Mouse (Mus musculus) intestine, postnatal 0 days (tissue): ENCODE measurements at regions not wholly inside any gene's neighbourhood (a gene's known extent, or its start where the extent isn't known, plus 50 kb on each side); places are given as distances from the start of the nearest gene placed in this dataset.
A peak's percentile ranks its signal among the peaks of the same experiment; 100 is the strongest.

Experiments
- ATAC-seq: fragments of 200-750 bp; cut with Nextera tagmentation; 2 replicates; pipeline ENCODE4 v1.8.0; 2017; ENCODE audit warnings: mild to moderate bottlenecking, moderate TSS enrichment, moderate library complexity
- H3K27ac ChIP-seq: fragments of 300-500 bp; sonication (generic); 2 replicates; pipeline ENCODE4 v1.5.1; 2014; ENCODE audit warnings: mild to moderate bottlenecking, low read depth, low read length, moderate library complexity
- H3K27me3 ChIP-seq: fragments of 300-500 bp; sonication (generic); replicated peaks from 2 replicates; pipeline ENCODE4 v1.6.1; 2014; ENCODE audit warnings: low read length, mixed read lengths; ENCODE audit not compliant: control insufficient read depth, insufficient read depth
- H3K36me3 ChIP-seq: fragments of 300-500 bp; sonication (generic); 2 replicates; pipeline ENCODE4 v1.6.1; 2014; ENCODE audit warnings: mild to moderate bottlenecking, moderate library complexity; ENCODE audit not compliant: control insufficient read depth, insufficient read depth
- H3K4me1 ChIP-seq: fragments of 300-500 bp; sonication (generic); replicated peaks from 2 replicates; pipeline ENCODE4 v1.6.1; 2014; ENCODE audit warnings: antibody characterized with exemption, low read length, mixed read lengths; ENCODE audit not compliant: control insufficient read depth, insufficient read depth
- H3K4me2 ChIP-seq: fragments of 300-500 bp; sonication (generic); replicated peaks from 2 replicates; pipeline ENCODE4 v1.6.1; 2014; ENCODE audit warnings: low read depth, mild to moderate bottlenecking, moderate library complexity
- H3K4me3 ChIP-seq: fragments of 300-500 bp; sonication (generic); 2 replicates; pipeline ENCODE4 v1.5.1; 2014; ENCODE audit warnings: low read depth, low read length
- H3K9ac ChIP-seq: fragments of 300-500 bp; sonication (generic); 2 replicates; pipeline ENCODE4 v1.6.1; 2014; ENCODE audit warnings: mild to moderate bottlenecking, low read depth, low read length
- H3K9me3 ChIP-seq: fragments of 300-500 bp; sonication (generic); 2 replicates; pipeline ENCODE4 v1.6.1; 2016; ENCODE audit warnings: mixed run types; ENCODE audit not compliant: control insufficient read depth
- CTCF ChIP-seq: sonication (generic); IDR thresholded peaks from 2 replicates; pipeline ENCODE4 v1.5.1; 2016; ENCODE audit warnings: low read depth, mild to moderate bottlenecking, control low read depth, antibody characterized with exemption, moderate library complexity
- whole genome bisulfite sequencing: fragments of 180-500 bp; shearing (Covaris S2); extraction: QIAGEN DNeasy Blood & Tissue Kit; methylation state at CpG from one replicate; pipeline ENCODE4 v1.1.7; 2014; 5-methylcytosine and 5-hydroxymethylcytosine counted together

GRCm38 (mm10) chr2:178575403-178575802 is 145.1 kb downstream of the Cdh26 start:
- no peak overlapping the region for H3K4me3 ChIP-seq
- H3K36me3 ChIP-seq: no peaks in the 10 kb centered on the region
- ATAC-seq: no peak
- H3K4me1 ChIP-seq: no peaks in the 10 kb centered on the region
- no peak overlapping the region for H3K9ac ChIP-seq
- no peak overlapping the region for H3K27ac ChIP-seq
- H3K27me3 ChIP-seq: no peaks in the 10 kb centered on the region
- no peak for TF ChIP-seq CTCF
- WGBS: 44% methylated on average over 6 of the region's 6 CpGs
- H3K4me2 ChIP-seq: no peak overlapping the region
- H3K9me3 ChIP-seq: no peaks in the 10 kb centered on the region

GRCm38 (mm10) chr2:178576067-178576466 is 145.7 kb downstream of the Cdh26 start:
- TF ChIP-seq CTCF: no peak
- 59% methylated on average over 7 of the region's 7 CpGs for WGBS
- no peak for ATAC-seq

DNA sequence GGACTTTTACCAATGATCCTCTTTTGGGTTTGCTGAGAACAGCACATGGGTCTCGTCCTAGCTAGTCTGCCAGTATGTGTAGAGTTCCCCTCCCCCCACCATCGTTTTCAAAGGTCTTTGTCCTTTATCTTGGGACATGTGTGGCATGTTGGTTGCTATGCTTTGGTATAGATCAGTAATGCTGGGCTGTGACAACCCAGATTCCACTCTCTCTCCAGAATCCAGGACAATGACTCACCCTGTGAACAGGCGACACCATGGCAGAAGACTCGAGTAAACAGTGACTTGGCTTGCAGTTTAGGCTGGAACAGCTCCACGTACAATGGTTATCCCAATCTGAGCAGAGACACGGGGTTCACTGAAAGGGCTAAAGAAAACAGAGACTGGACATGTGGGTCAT is 149.2 kb downstream of the Cdh26 start:
- H3K27ac ChIP-seq: no peak overlapping the region
- no peak overlapping the region for H3K4me2 ChIP-seq
- no peaks in the 10 kb centered on the region for H3K9me3 ChIP-seq
- H3K27me3 ChIP-seq: no peaks in the 10 kb centered on the region
- H3K4me3 ChIP-seq: no peak overlapping the region
- H3K9ac ChIP-seq: no peak overlapping the region
- 64% methylated on average over 6 of the region's 6 CpGs for WGBS
- H3K4me1 ChIP-seq: no peaks in the 10 kb centered on the region
- H3K36me3 ChIP-seq: no peaks in the 10 kb centered on the region
- TF ChIP-seq CTCF: no peak
- ATAC-seq: no peak

More at GRCm38 (mm10) chr2:178576067-178576466, 145.7 kb downstream of the Cdh26 start:
- Histone ChIP-seq H3K9ac (no peak overlapping the region), H3K36me3 (no peaks in the 10 kb centered on the region), H3K4me3 (no peak overlapping the region), H3K4me2 (no peak overlapping the region), H3K27me3 (no peaks in the 10 kb centered on the region), H3K9me3 (no peaks in the 10 kb centered on the region), H3K4me1 (no peaks in the 10 kb centered on the region), H3K27ac (no peak overlapping the region)

DNA sequence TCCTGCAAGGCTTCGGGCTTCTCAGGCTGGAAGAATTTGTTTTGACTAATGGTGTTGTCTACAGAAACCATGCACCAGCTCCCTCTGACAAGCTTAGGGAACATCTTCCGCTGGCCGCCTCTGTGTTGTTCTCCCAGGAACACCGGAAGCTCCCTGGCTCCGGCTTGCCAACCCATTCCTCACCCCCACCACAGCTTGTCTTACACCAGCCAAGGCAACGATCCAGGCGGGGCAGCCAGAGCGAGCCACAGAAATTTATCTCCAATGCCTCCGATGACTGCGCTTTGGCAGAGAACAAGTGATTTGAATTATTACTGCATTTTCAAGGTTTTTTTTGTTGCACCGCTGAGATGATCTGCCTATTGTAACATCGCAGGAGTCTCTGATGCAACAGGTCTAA is 151.0 kb downstream of the Cdh26 start:
- Histone ChIP-seq H3K27me3 (no peaks in the 10 kb centered on the region), H3K4me1 (no peaks in the 10 kb centered on the region), H3K36me3 (no peaks in the 10 kb centered on the region), H3K27ac (no peak overlapping the region), H3K9ac (no peak overlapping the region), H3K4me2 (no peak overlapping the region), H3K9me3 (no peaks in the 10 kb centered on the region), H3K4me3 (no peak overlapping the region)
- TF ChIP-seq CTCF: no peak
- 55% methylated on average over 12 of the region's 12 CpGs for WGBS
- ATAC-seq: no peak

GRCm38 (mm10) chr2:178584970-178585566 is 154.7 kb downstream of the Cdh26 start:
- H3K27me3 ChIP-seq: no peaks in the 10 kb centered on the region
- no peak overlapping the region for H3K27ac ChIP-seq
- 79% methylated on average over 5 of the region's 5 CpGs for WGBS
- H3K9ac ChIP-seq: no peak overlapping the region
- no peaks in the 10 kb centered on the region for H3K4me1 ChIP-seq
- no peaks in the 10 kb centered on the region for H3K36me3 ChIP-seq
- ATAC-seq: peak; percentile 61
- H3K4me2 ChIP-seq: no peak overlapping the region
- no peaks in the 10 kb centered on the region for H3K9me3 ChIP-seq
- TF ChIP-seq CTCF: no peak
- H3K4me3 ChIP-seq: no peak overlapping the region

GRCm38 (mm10) chr2:178587134-178587636 is 156.9 kb downstream of the Cdh26 start:
- H3K4me3 ChIP-seq: no peak overlapping the region
- no peaks in the 10 kb centered on the region for H3K36me3 ChIP-seq
- no peak overlapping the region for H3K27ac ChIP-seq
- no peak overlapping the region for H3K9ac ChIP-seq
- ATAC-seq: no peak
- H3K9me3 ChIP-seq: no peaks in the 10 kb centered on the region
- H3K4me1 ChIP-seq: no peaks in the 10 kb centered on the region
- WGBS: 78% methylated on average over 7 of the region's 7 CpGs
- H3K27me3 ChIP-seq: no peaks in the 10 kb centered on the region
- no peak for TF ChIP-seq CTCF
- no peak overlapping the region for H3K4me2 ChIP-seq

GRCm38 (mm10) chr2:178593743-178594142 is 163.4 kb downstream of the Cdh26 start:
- H3K4me3 ChIP-seq: no peak overlapping the region
- H3K36me3 ChIP-seq: no peaks in the 10 kb centered on the region
- H3K27ac ChIP-seq: no peak overlapping the region
- no peak for TF ChIP-seq CTCF
- H3K4me1 ChIP-seq: no peaks in the 10 kb centered on the region
- ATAC-seq: peak; percentile 25
- H3K9me3 ChIP-seq: no peaks in the 10 kb centered on the region
- no peak overlapping the region for H3K4me2 ChIP-seq
- H3K27me3 ChIP-seq: no peaks in the 10 kb centered on the region
- WGBS: 48% methylated on average over 9 of the region's 9 CpGs
- no peak overlapping the region for H3K9ac ChIP-seq
